Mouse (Mus musculus) liver, postnatal 0 days (tissue): ENCODE results near the gene Gm10663. TPM values are rescaled to one million over a fixed set of nuclear protein-coding genes. Genes with fewer than 3 reads are reported as not detected.

ENCODE experiments used
- ATAC-seq: fragments of 200-750 bp; cut with Nextera tagmentation; 2 replicates; pipeline ENCODE4 v1.8.0; 2017; ENCODE audit warnings: mild to moderate bottlenecking, moderate library complexity
- DNase-seq: peaks from one replicate; pipeline ENCODE4 v3.0.0-alpha.2; 2016
- H3K27ac ChIP-seq: fragments of 300-500 bp; sonication (generic); 2 replicates; pipeline ENCODE4 v1.5.1; 2014; ENCODE audit warnings: antibody characterized with exemption, moderate library complexity, mild to moderate bottlenecking, low read depth
- H3K27me3 ChIP-seq: fragments of 300-500 bp; sonication (generic); 2 replicates; pipeline ENCODE4 v1.6.1; 2014; ENCODE audit warnings: low read length, control low read depth, mixed read lengths; ENCODE audit not compliant: insufficient read depth
- H3K36me3 ChIP-seq: fragments of 300-500 bp; sonication (generic); replicated peaks from 2 replicates; pipeline ENCODE4 v1.6.1; 2014; ENCODE audit warnings: mild to moderate bottlenecking, control low read depth, low read length, moderate library complexity, mixed read lengths; ENCODE audit not compliant: insufficient read depth
- H3K4me1 ChIP-seq: fragments of 300-500 bp; sonication (generic); 2 replicates; pipeline ENCODE4 v1.6.1; 2014; ENCODE audit warnings: antibody characterized with exemption, mild to moderate bottlenecking, control low read depth; ENCODE audit not compliant: insufficient read depth
- H3K4me2 ChIP-seq: fragments of 300-500 bp; sonication (generic); 2 replicates; pipeline ENCODE4 v1.6.1; 2014; ENCODE audit warnings: low read depth, mild to moderate bottlenecking, low read length, moderate library complexity, mixed read lengths
- H3K4me3 ChIP-seq: fragments of 300-500 bp; sonication (generic); 2 replicates; pipeline ENCODE4 v1.5.1; 2014; ENCODE audit warnings: low read depth, low read length
- H3K9ac ChIP-seq: fragments of 300-500 bp; sonication (generic); replicated peaks from 2 replicates; pipeline ENCODE4 v1.6.1; 2014; ENCODE audit warnings: mild to moderate bottlenecking, moderate library complexity
- H3K9me3 ChIP-seq: fragments of 300-500 bp; sonication (generic); 2 replicates; pipeline ENCODE4 v1.6.1; 2016; ENCODE audit warnings: mild to moderate bottlenecking, control low read depth, low read length, mixed read lengths
- CTCF ChIP-seq: sonication (generic); IDR thresholded peaks from 2 replicates; pipeline ENCODE4 v1.5.1; 2016; ENCODE audit warnings: antibody characterized with exemption, low read depth
- EP300 ChIP-seq: IDR thresholded peaks from 2 replicates; pipeline ENCODE4 v1.6.1; 2016; ENCODE audit warnings: antibody characterized with exemption, low read depth, mild to moderate bottlenecking
- WGBS: fragments of 180-500 bp; shearing (Covaris S2); extraction: QIAGEN DNeasy Blood & Tissue Kit; methylation state at CpG from one replicate; pipeline ENCODE4 v1.1.7; 2014; ENCODE audit not compliant: insufficient replicate concordance; 5-methylcytosine and 5-hydroxymethylcytosine counted together
- polyA plus RNA-seq: library from polyadenylated mRNA; unstranded; fragments of >200 nt; fragmentation: Nextera tagmentation; extraction: Ambion mirVana; gene quantifications from 2 replicates; pipeline ENCODE4 v1.2.1, GENCODE M21; 2015

Gm10663 gene
- polyA plus RNA-seq, 1 experiment from 2014 or later, result not detected

DNA sequence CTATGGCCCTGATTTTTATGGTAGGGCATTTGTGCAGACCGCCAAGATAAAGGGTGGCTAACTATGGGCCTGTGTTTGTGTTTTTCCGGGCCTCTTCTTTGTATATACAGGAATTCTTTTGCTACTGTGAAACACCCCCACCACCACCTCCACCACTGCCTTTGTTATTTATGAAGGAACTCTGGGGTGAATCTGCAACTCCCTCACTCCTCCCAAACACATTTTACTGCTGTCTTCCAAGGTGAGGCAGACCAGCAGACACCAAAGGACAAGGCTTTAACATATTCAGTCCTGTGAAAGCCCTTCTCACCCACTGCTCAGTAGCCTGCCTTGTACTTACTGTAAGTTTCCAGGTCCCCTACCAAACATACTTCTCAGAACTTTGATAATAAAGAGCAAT is 40.7 kb upstream of the Gm10663 start:
- H3K36me3 ChIP-seq, result no peaks in the 10 kb centered on the region
- TF ChIP-seq CTCF, result no peak
- TF ChIP-seq EP300, result no peak
- no peak overlapping the region for H3K9ac ChIP-seq
- no peak for DNase-seq
- no peak overlapping the region for H3K4me3 ChIP-seq
- H3K27me3 ChIP-seq, result no peaks in the 10 kb centered on the region
- no peaks in the 10 kb centered on the region for H3K9me3 ChIP-seq
- no peaks in the 10 kb centered on the region for H3K4me1 ChIP-seq
- 40% methylated on average over 2 of the region's 2 CpGs for WGBS
- ATAC-seq, result no peak
- H3K27ac ChIP-seq, result no peak overlapping the region
- no peak overlapping the region for H3K4me2 ChIP-seq

DNA sequence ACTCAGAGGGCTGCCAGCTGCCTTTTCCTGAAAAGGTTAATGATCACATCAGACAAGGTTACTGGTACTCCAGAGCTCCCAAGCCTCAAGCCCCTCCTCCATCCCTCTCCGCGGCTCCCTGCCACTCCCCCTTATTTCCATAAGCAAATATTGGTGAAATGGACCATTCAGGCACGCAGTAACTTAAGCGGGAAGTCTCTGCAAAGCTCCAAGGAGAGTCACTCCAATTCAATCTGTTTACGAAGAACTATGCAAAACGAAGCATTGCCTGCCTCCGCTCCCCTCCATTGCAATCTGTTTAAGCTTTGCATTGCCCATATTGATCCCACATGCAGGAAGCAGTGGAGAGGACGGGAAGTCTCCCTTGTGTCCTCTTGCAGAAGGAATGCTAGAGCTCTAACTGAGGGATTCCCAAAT is 37.7 kb upstream of the Gm10663 start, which contains the start of gene Apela:
TSS of gene Apela (minus strand) at position 220 of the 417 bp plus-strand sequence.
- TF ChIP-seq CTCF (no peak), EP300 (no peak)
- no peaks in the 10 kb centered on the region for H3K36me3 ChIP-seq
- peak within 1 kb of the TSS; percentile 6; the same call in 1 of the 2 replicates for H3K4me3 ChIP-seq
- no peak within 1 kb of the TSS for H3K27ac ChIP-seq
- DNase-seq, result peak; percentile 48
- WGBS, result 1% methylated on average over 8 of the region's 8 CpGs
- no peak within 1 kb of the TSS for H3K9ac ChIP-seq
- peak; percentile 68; the same call in 1 of the 2 replicates for ATAC-seq
- H3K9me3 ChIP-seq, result no peaks in the 10 kb centered on the region
- H3K27me3 ChIP-seq, result no peaks in the 10 kb centered on the region
- no peaks in the 10 kb centered on the region for H3K4me1 ChIP-seq
- peak within 1 kb of the TSS; percentile 63 for H3K4me2 ChIP-seq

DNA sequence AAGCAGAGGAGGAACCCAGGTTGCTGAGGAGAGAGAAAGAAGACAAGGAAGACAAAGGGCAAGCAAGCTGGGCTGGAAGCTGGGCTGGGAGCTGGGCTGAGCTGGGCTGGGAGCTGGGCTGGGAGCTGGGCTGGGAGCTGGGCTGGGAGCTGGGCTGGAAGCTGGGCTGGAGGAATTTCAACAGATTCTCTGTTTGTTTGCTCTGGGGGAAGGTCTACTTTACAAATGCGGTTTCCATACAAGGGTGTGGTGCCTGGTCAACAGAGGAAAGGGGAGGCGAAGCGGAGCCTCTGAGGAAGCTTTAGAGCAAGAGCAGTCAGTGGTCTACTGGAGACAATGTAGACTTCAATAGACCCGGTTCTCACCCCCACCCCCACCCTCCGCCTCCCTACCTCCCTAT is 28.3 kb upstream of the Gm10663 start:
- ATAC-seq (peak; percentile 81), DNase-seq (peak; percentile 15)
- Histone ChIP-seq H3K4me1 (no peaks in the 10 kb centered on the region), H3K27ac (no peak overlapping the region), H3K9ac (no peak overlapping the region), H3K27me3 (no peaks in the 10 kb centered on the region), H3K4me3 (no peak overlapping the region), H3K9me3 (no peaks in the 10 kb centered on the region), H3K4me2 (peak overlapping the region; percentile 52), H3K36me3 (no peaks in the 10 kb centered on the region)
- WGBS, result 34% methylated on average over 5 of the region's 5 CpGs
- no peak for TF ChIP-seq EP300
- TF ChIP-seq CTCF, result no peak

DNA sequence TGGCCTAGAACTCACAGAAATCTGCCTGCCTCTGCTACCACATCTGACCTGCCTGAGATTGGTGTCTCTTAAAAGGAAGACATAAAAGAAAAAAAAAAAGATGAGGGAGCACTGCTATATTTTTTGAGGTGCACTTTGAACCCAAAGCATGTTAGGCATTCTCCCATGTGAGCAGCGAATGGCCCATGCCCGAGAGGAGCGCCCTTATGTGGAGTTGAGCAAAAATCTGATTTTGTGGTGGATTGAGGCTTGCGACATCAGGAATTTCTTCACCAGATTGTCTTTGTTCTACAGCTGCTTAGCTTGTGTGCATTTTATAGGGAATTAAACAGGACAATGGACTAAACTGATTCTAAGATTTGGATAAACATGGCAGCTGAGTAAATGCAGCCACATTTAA is 27.6 kb upstream of the Gm10663 start:
- no peaks in the 10 kb centered on the region for H3K27me3 ChIP-seq
- TF ChIP-seq CTCF, result no peak
- no peak for TF ChIP-seq EP300
- H3K4me1 ChIP-seq, result no peaks in the 10 kb centered on the region
- peak; percentile 53; the same call in 1 of the 2 replicates for ATAC-seq
- no peaks in the 10 kb centered on the region for H3K9me3 ChIP-seq
- WGBS, result 74% methylated on average over 4 of the region's 4 CpGs
- DNase-seq, result no peak
- H3K9ac ChIP-seq, result no peak overlapping the region
- no peaks in the 10 kb centered on the region for H3K36me3 ChIP-seq
- no peak overlapping the region for H3K4me2 ChIP-seq
- no peak overlapping the region for H3K4me3 ChIP-seq
- H3K27ac ChIP-seq, result no peak overlapping the region

DNA sequence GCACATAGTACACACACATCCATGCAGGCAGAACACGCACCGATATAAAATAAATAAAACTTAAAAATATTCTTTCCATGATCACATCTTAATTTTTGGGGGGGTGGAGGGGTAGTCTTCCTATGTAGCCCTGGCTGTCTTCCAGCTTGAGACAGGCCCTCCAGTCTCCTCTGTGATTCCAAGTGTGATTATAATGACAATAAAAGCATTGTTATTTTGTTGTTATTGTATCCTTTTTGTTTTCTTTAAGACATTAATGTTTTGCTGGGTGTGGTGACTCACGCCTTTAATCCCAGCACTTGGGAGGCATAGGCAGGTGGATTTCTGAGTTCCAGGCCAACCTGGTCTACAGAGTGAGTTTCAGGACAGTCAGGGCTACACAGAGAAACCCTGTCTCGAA is 27.0 kb upstream of the Gm10663 start:
- no peak for TF ChIP-seq CTCF
- TF ChIP-seq EP300, result no peak
- ATAC-seq, result no peak
- Histone ChIP-seq H3K9me3 (no peaks in the 10 kb centered on the region), H3K9ac (no peak overlapping the region), H3K4me2 (no peak overlapping the region), H3K27ac (no peak overlapping the region), H3K27me3 (no peaks in the 10 kb centered on the region), H3K4me1 (no peaks in the 10 kb centered on the region), H3K36me3 (no peaks in the 10 kb centered on the region), H3K4me3 (no peak overlapping the region)
- WGBS, result 83% methylated on average over 4 of the region's 4 CpGs
- DNase-seq, result no peak

DNA sequence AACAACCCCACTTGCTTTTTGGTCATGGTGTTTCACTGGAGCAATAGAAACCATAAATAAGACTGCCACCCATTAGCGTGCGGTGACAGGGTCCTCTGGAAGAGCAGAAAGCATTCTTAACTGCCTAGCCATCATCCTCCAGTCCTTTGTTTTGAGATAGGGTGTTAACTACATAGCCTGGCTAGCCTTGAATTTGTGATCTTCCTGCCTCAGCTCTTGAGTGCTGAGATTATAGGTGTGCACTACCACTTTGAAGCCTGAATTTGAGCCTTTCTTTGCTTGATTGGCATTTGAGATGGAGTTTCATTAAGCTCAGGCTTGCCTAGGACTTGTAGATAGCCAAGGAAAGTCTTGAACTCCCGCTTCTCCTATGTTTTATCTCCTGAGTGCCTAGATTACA is 21.3 kb upstream of the Gm10663 start:
- 73% methylated on average over 3 of the region's 3 CpGs for WGBS
- ATAC-seq (no peak), DNase-seq (no peak)
- no peaks in the 10 kb centered on the region for H3K27me3 ChIP-seq
- no peak overlapping the region for H3K9ac ChIP-seq
- TF ChIP-seq EP300 (no peak), CTCF (no peak)
- H3K4me3 ChIP-seq, result no peak overlapping the region
- no peak overlapping the region for H3K4me2 ChIP-seq
- no peak overlapping the region for H3K27ac ChIP-seq
- no peaks in the 10 kb centered on the region for H3K36me3 ChIP-seq
- no peaks in the 10 kb centered on the region for H3K4me1 ChIP-seq
- H3K9me3 ChIP-seq, result no peaks in the 10 kb centered on the region

DNA sequence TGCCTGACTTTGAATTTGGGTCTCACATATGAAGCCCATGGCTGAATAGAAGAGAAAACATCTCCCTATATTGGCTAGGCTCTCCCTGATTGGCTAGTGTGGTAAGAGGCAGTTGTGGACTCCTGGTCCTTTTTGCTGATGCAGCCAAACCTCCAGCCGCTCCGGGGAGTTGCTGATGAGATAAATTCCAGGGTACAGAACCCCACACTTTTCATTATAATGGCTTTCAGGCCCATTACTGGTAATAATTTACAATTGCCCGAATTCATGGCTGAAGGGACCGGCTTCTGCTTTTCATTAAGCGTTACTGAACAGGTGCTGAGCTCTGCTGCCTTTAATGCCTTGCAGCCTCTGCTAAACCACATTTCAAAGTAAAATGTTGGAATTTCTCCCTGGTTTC is 20.9 kb upstream of the Gm10663 start:
- Histone ChIP-seq H3K27ac (no peak overlapping the region), H3K4me3 (no peak overlapping the region), H3K9me3 (no peaks in the 10 kb centered on the region), H3K4me2 (no peak overlapping the region), H3K4me1 (no peaks in the 10 kb centered on the region), H3K9ac (no peak overlapping the region), H3K36me3 (no peaks in the 10 kb centered on the region), H3K27me3 (no peaks in the 10 kb centered on the region)
- 67% methylated on average over 5 of the region's 5 CpGs for WGBS
- DNase-seq, result no peak
- no peak for ATAC-seq
- TF ChIP-seq EP300 (no peak), CTCF (no peak)
